Mouse (Mus musculus): ENCODE data around the gene Gm13271.

DNA sequence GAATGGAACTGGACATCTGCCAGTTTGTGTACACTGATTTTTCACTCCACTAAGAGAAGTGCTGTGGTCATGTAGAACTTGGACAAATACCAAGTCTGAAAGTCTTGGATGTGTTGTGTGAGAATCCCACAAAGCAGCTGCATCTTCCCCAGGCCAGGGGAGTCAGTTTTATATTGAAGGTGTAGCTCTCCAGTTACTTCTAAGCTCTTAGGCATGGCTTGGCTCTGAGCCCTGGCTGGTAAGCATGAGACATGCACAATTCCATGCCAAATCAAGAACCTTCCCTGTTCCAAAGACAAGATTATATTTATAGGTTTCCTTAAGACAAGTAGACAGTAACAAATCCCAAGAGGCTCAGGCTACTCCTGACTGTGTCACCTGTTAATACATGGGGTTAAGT lies 39.6 kb upstream of the Gm13271 start:
- TF ChIP-seq POLR2A (IDR thresholded peaks at IDR 0.05; ENCODE audit: extremely low read depth, insufficient read depth, low read length) (no peak), CTCF (IDR thresholded peaks at IDR 0.05; ENCODE audit: extremely low read depth, insufficient read depth, low read length) (no peak)
